Mouse (Mus musculus): ENCODE data around the gene Rabggta.

DNA sequence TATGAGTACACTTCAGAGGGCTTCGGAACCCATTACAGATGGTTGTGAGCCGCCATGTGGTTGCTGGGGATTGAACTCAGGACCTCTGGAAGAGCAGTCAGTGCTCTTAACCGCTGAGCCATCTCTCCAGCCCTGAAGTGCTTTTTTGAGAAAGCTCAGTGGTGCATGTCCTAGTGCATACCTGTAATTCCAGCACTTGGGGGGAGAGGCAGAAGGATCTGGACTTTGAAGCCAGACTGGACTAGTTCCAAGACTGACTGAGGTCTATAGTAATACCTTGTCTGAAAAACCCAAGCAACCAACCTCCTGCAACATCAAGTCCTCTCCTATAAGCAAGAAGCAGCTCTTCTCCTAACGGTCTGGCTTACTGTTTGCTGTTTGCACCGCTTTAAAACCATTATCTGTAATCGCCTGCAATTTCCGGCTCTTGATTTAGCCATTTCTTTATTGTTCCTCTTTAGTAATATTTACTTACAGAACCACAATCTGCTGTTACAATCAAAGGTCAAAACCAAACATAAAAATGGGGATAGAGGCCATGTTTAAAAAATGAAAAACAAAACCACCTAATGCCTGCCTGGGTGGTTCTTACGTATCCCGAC lies 15.1 kb upstream of the Rabggta start:
- TF ChIP-seq HCFC1 (IDR thresholded peaks at IDR 0.05; ENCODE audit: borderline replicate concordance, insufficient read depth, low read length): no peak
- TF ChIP-seq ZC3H11A (IDR thresholded peaks at IDR 0.05; ENCODE audit: borderline replicate concordance, low read depth, low read length): no peak
- TF ChIP-seq MAFK (IDR thresholded peaks at IDR 0.05; ENCODE audit: insufficient read depth, low read depth, low read length): no peak
- no peak for TF ChIP-seq ZNF384 (IDR thresholded peaks at IDR 0.05; ENCODE audit: low read depth, low read length)
- TF ChIP-seq CHD2 (IDR thresholded peaks at IDR 0.05; ENCODE audit: low read depth, low read length): no peak

Data from ES-E14 (cell line).